Mouse (Mus musculus) G1E (cell line): Measurements from ENCODE around the gene Tep1. TPM values are rescaled to one million over a fixed set of nuclear protein-coding genes. Genes with fewer than 3 reads are reported as not detected.

Experiments used
- ATAC-seq: 2 replicates; pipeline ENCODE4 v1.8.0; 2016; ENCODE audit warnings: mild to moderate bottlenecking; ENCODE audit not compliant: insufficient number of reproducible peaks, poor library complexity, low FRiP score, severe bottlenecking; ENCODE audit errors: extremely low read depth
- DNase-seq: peaks from one replicate; pipeline ENCODE4 v3.0.0; 2012; ENCODE audit warnings: low spot score
- H3K27me3 ChIP-seq: 2 replicates; pipeline ENCODE4 v1.6.1; 2012; ENCODE audit warnings: mild to moderate bottlenecking, low read length, inconsistent platforms; ENCODE audit not compliant: insufficient read depth
- H3K36me3 ChIP-seq: replicated peaks from 2 replicates; pipeline ENCODE3; 2012; ENCODE audit warnings: mild to moderate bottlenecking, inconsistent platforms
- H3K4me1 ChIP-seq: 2 replicates; pipeline ENCODE4 v1.6.1; 2012; ENCODE audit warnings: low read depth, low read length, inconsistent platforms, mixed read lengths; ENCODE audit not compliant: insufficient read depth
- H3K4me3 ChIP-seq: 2 replicates; pipeline ENCODE4 v1.5.1; 2012; ENCODE audit warnings: low read depth, mild to moderate bottlenecking, inconsistent platforms, low read length, moderate library complexity, mixed read lengths
- H3K9me3 ChIP-seq: replicated peaks from 2 replicates; pipeline ENCODE4 v1.6.1; 2012; ENCODE audit warnings: inconsistent platforms
- CTCF ChIP-seq: IDR thresholded peaks from 2 replicates; pipeline ENCODE4 v1.5.1; 2012; ENCODE audit warnings: low read depth, low read length, inconsistent platforms, mixed read lengths
- GATA1 ChIP-seq: IDR thresholded peaks from 2 replicates; pipeline ENCODE4 v1.6.1; 2012; ENCODE audit warnings: borderline replicate concordance, low read length, inconsistent platforms, mixed read lengths
- GATA2 ChIP-seq: IDR thresholded peaks from 2 replicates; pipeline ENCODE4 v1.6.1; 2012; ENCODE audit warnings: low read depth, low read length, inconsistent platforms, borderline replicate concordance
- POLR2AphosphoS5 ChIP-seq: IDR thresholded peaks from 2 replicates; pipeline ENCODE4 v1.6.1; 2012; ENCODE audit warnings: low read depth, low read length, inconsistent platforms; ENCODE audit not compliant: insufficient replicate concordance
- TAL1 ChIP-seq: conservative IDR thresholded peaks from 2 replicates; pipeline ENCODE4 v1.6.1; 2012; ENCODE audit warnings: low read depth, low read length, inconsistent platforms, mixed read lengths
- polyA plus RNA-seq: library from polyadenylated mRNA; stranded (reverse); fragments of >175 nt; gene quantifications from 2 replicates; pipeline ENCODE4 v1.2.3, GENCODE M21; 2012
- total RNA-seq, 2 experiments: library from RNA; stranded (forward) in 1 of 2; stranded (reverse) in 1 of 2; fragments of 200-1000 nt in 1 of 2; fragments of >200 nt in 1 of 2; fragmentation: Nextera tagmentation in 1 of 2; gene quantifications; 2 replicates each; pipeline ENCODE4 v1.2.3; 2014 to 2017

Tep1 gene
- total and polyA plus RNA-seq, 3 experiments, result 3.3 to 29.1 (median 17.0) TPM

DNA sequence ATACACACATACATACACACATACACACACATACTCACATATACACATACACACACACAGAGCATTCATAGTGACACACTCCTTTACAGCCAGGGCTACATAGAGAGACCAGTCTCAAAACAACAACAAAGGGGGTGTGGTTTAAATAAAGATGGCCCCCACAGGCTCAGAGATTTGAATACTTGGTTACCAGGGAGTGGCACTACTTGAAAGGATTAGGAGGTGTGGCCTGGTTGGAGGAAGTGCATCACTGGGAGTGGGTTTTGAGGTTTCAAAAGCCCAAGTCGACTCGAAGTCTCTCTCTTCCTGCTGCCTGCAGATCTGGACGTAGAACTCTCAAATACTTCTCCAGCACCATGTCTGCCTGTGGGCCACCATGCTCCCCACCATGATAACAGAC, 88.2 kb downstream of the Tep1 start:
- Histone ChIP-seq H3K27me3 (no peaks in the 10 kb centered on the region), H3K4me1 (peaks cover 16% of the 10 kb centered on the region), H3K9me3 (no peaks in the 10 kb centered on the region), H3K36me3 (peaks cover 42% of the 10 kb centered on the region), H3K4me3 (no peak overlapping the region)
- no peak for ATAC-seq
- DNase-seq, result no peak
- no peak for TF ChIP-seq GATA1
- TF ChIP-seq TAL1, result no peak
- no peak for TF ChIP-seq CTCF
- no peak for TF ChIP-seq GATA2
- no peak for TF ChIP-seq POLR2AphosphoS5

Other genes with a start within 250 kb of the Tep1 start
Only the 20 nearest of the 23 such genes appear.
- not detected in 2 replicates for gene Olfr747, start 177.4 kb downstream of the Tep1 start, total RNA-seq (2014; fragmentation: Nextera tagmentation)
- not detected in 2 replicates for gene Olfr747, start 177.4 kb downstream of the Tep1 start, total RNA-seq (2017)
- not detected in 2 replicates for gene Olfr747, start 177.4 kb downstream of the Tep1 start, polyA plus RNA-seq
- not detected in 2 replicates for gene Olfr748, start 163.2 kb downstream of the Tep1 start, total RNA-seq (2014; fragmentation: Nextera tagmentation)
- 0.11 and 0.29 TPM in 2 replicates for gene Olfr748, start 163.2 kb downstream of the Tep1 start, total RNA-seq (2017)
- gene Olfr748, start 163.2 kb downstream of the Tep1 start, polyA plus RNA-seq, result not detected in 2 replicates
- gene Olfr749, start 125.5 kb downstream of the Tep1 start, total RNA-seq (2014; fragmentation: Nextera tagmentation), result not detected in 2 replicates
- 0.11 and 0.46 TPM in 2 replicates for gene Olfr749, start 125.5 kb downstream of the Tep1 start, total RNA-seq (2017)
- not detected in 2 replicates for gene Olfr749, start 125.5 kb downstream of the Tep1 start, polyA plus RNA-seq
- gene Ttc5, start 85.0 kb downstream of the Tep1 start, total RNA-seq (2014; fragmentation: Nextera tagmentation), result 36.6 and 45.8 TPM in 2 replicates
- 43.4 and 45.2 TPM in 2 replicates for gene Ttc5, start 85.0 kb downstream of the Tep1 start, total RNA-seq (2017)
- 26.5 and 40.2 TPM in 2 replicates for gene Ttc5, start 85.0 kb downstream of the Tep1 start, polyA plus RNA-seq
- gene Ccnb1ip1, start 62.8 kb downstream of the Tep1 start, total RNA-seq (2014; fragmentation: Nextera tagmentation), result 8.7 and 10.3 TPM in 2 replicates
- 6.1 and 8.3 TPM in 2 replicates for gene Ccnb1ip1, start 62.8 kb downstream of the Tep1 start, total RNA-seq (2017)
- gene Ccnb1ip1, start 62.8 kb downstream of the Tep1 start, polyA plus RNA-seq, result 0.20 and 0.22 TPM in 2 replicates
- 130 and 176 TPM in 2 replicates for gene Parp2, start 62.7 kb downstream of the Tep1 start, total RNA-seq (2014; fragmentation: Nextera tagmentation)
- 101 and 111 TPM in 2 replicates for gene Parp2, start 62.7 kb downstream of the Tep1 start, total RNA-seq (2017)
- gene Parp2, start 62.7 kb downstream of the Tep1 start, polyA plus RNA-seq, result 7.2 and 8.2 TPM in 2 replicates
- gene Klhl33, start 26.9 kb upstream of the Tep1 start, total RNA-seq (2014; fragmentation: Nextera tagmentation), result not detected in 2 replicates
- gene Klhl33, start 26.9 kb upstream of the Tep1 start, total RNA-seq (2017), result 0.17 and 0.22 TPM in 2 replicates
- not detected in 2 replicates for gene Klhl33, start 26.9 kb upstream of the Tep1 start, polyA plus RNA-seq
- gene Osgep, start 54.3 kb upstream of the Tep1 start, total RNA-seq (2014; fragmentation: Nextera tagmentation), result 25.6 and 29.9 TPM in 2 replicates
- gene Osgep, start 54.3 kb upstream of the Tep1 start, total RNA-seq (2017), result 94.9 and 117 TPM in 2 replicates
- gene Osgep, start 54.3 kb upstream of the Tep1 start, polyA plus RNA-seq, result 29.3 and 42.4 TPM in 2 replicates
- gene Apex1, start 54.4 kb upstream of the Tep1 start, total RNA-seq (2014; fragmentation: Nextera tagmentation), result 133 and 142 TPM in 2 replicates
- gene Apex1, start 54.4 kb upstream of the Tep1 start, total RNA-seq (2017), result 165 and 174 TPM in 2 replicates
- 162 and 174 TPM in 2 replicates for gene Apex1, start 54.4 kb upstream of the Tep1 start, polyA plus RNA-seq
- gene Pip4p1, start 60.3 kb upstream of the Tep1 start, total RNA-seq (2014; fragmentation: Nextera tagmentation), result 23.2 and 45.6 TPM in 2 replicates
- 31.1 and 32.7 TPM in 2 replicates for gene Pip4p1, start 60.3 kb upstream of the Tep1 start, total RNA-seq (2017)
- gene Pip4p1, start 60.3 kb upstream of the Tep1 start, polyA plus RNA-seq, result 99.9 and 126 TPM in 2 replicates
- gene Pnp, start 60.5 kb upstream of the Tep1 start, total RNA-seq (2014; fragmentation: Nextera tagmentation), result 70.0 and 88.4 TPM in 2 replicates
- gene Pnp, start 60.5 kb upstream of the Tep1 start, total RNA-seq (2017), result 110 and 112 TPM in 2 replicates
- gene Pnp, start 60.5 kb upstream of the Tep1 start, polyA plus RNA-seq, result 1.5 TPM in 2 replicates
- gene Gm49342, start 74.0 kb upstream of the Tep1 start, total RNA-seq (2014; fragmentation: Nextera tagmentation), result 3.2 TPM in 1 of 2 replicates, not detected in the other
- gene Gm49342, start 74.0 kb upstream of the Tep1 start, total RNA-seq (2017), result not detected in 2 replicates
- 1.5 and 2.0 TPM in 2 replicates for gene Gm49342, start 74.0 kb upstream of the Tep1 start, polyA plus RNA-seq
- gene Pnp2, start 85.4 kb upstream of the Tep1 start, total RNA-seq (2014; fragmentation: Nextera tagmentation), result 5.1 and 10.2 TPM in 2 replicates
- 0.52 and 1.1 TPM in 2 replicates for gene Pnp2, start 85.4 kb upstream of the Tep1 start, total RNA-seq (2017)
- gene Pnp2, start 85.4 kb upstream of the Tep1 start, polyA plus RNA-seq, result not detected in 2 replicates
- gene Rnase10, start 137.2 kb upstream of the Tep1 start, total RNA-seq (2014; fragmentation: Nextera tagmentation), result not detected in 2 replicates
- gene Rnase10, start 137.2 kb upstream of the Tep1 start, total RNA-seq (2017), result 0.22 TPM in 1 of 2 replicates, not detected in the other
- gene Rnase10, start 137.2 kb upstream of the Tep1 start, polyA plus RNA-seq, result not detected in 2 replicates
- not detected in 2 replicates for gene Rnase9, start 171.3 kb upstream of the Tep1 start, total RNA-seq (2014; fragmentation: Nextera tagmentation)
- gene Rnase9, start 171.3 kb upstream of the Tep1 start, total RNA-seq (2017), result 0.11 TPM in 1 of 2 replicates, not detected in the other
- not detected in 2 replicates for gene Rnase9, start 171.3 kb upstream of the Tep1 start, polyA plus RNA-seq
- not detected in 2 replicates for gene Rnase11, start 179.6 kb upstream of the Tep1 start, total RNA-seq (2014; fragmentation: Nextera tagmentation)
- gene Rnase11, start 179.6 kb upstream of the Tep1 start, total RNA-seq (2017), result 0.22 TPM in 1 of 2 replicates, not detected in the other
- gene Rnase11, start 179.6 kb upstream of the Tep1 start, polyA plus RNA-seq, result not detected in 2 replicates
- not detected in 2 replicates for gene Rnase12, start 187.1 kb upstream of the Tep1 start, total RNA-seq (2014; fragmentation: Nextera tagmentation)
- gene Rnase12, start 187.1 kb upstream of the Tep1 start, total RNA-seq (2017), result not detected in 2 replicates
- not detected in 2 replicates for gene Rnase12, start 187.1 kb upstream of the Tep1 start, polyA plus RNA-seq
- not detected in 2 replicates for gene Olfr750, start 203.9 kb upstream of the Tep1 start, total RNA-seq (2014; fragmentation: Nextera tagmentation)
- 0.05 and 0.06 TPM in 2 replicates for gene Olfr750, start 203.9 kb upstream of the Tep1 start, total RNA-seq (2017)
- gene Olfr750, start 203.9 kb upstream of the Tep1 start, polyA plus RNA-seq, result not detected in 2 replicates
- gene Rnase4, start 220.5 kb upstream of the Tep1 start, total RNA-seq (2014; fragmentation: Nextera tagmentation), result 2.7 and 3.2 TPM in 2 replicates
- gene Rnase4, start 220.5 kb upstream of the Tep1 start, total RNA-seq (2017), result 0.17 and 0.49 TPM in 2 replicates
- not detected in 2 replicates for gene Rnase4, start 220.5 kb upstream of the Tep1 start, polyA plus RNA-seq
- 1.6 TPM in 1 of 2 replicates, not detected in the other for gene Ang, start 220.6 kb upstream of the Tep1 start, total RNA-seq (2014; fragmentation: Nextera tagmentation)
- 0.16 TPM in 1 of 2 replicates, not detected in the other for gene Ang, start 220.6 kb upstream of the Tep1 start, total RNA-seq (2017)
- gene Ang, start 220.6 kb upstream of the Tep1 start, polyA plus RNA-seq, result not detected in 2 replicates